Mouse (Mus musculus) myocyte (in vitro differentiated cells): ENCODE measurements around the gene Kcnq4.

Experiments used
- MYOG ChIP-seq, 3 experiments: IDR thresholded peaks; one replicate each; pipeline ENCODE4 v1.6.1; 2011; ENCODE audit warnings: control low read depth in 2 of 3, low read depth in 2 of 3, mild to moderate bottlenecking in 2 of 3; ENCODE audit not compliant: insufficient read length in 2 of 3, control insufficient read depth in 1 of 3, insufficient read depth in 1 of 3
- TCF3 ChIP-seq: IDR thresholded peaks from one replicate; pipeline ENCODE4 v1.6.1; 2011; ENCODE audit warnings: low read depth, control low read depth; ENCODE audit not compliant: insufficient read length

DNA sequence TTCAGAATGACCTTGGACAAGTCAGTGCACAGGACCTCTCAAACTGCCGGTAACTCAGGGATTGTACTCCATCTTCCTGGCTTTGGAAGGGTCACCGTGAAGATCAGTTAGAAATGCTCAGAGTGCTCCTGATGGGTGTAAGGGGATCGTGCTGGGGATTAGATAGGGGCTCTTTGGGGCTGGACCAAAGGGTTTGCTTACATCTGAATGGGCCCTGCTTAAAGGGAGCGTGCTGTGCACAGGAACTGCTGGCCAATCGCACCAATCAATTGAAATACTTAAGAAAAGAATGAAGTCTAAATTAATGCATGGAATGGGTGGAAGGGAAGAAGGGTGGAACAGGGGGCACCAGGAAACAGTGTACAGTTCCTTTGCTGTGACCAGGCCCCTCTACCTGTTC is 7.4 kb upstream of the Kcnq4 start:
- TF ChIP-seq MYOG (IDR thresholded peaks at IDR 0.05; ENCODE audit: control insufficient read depth in 1 of 3, insufficient read depth in 1 of 3, insufficient read length in 2 of 3, low read depth in 2 of 3) (no peak), TCF3 (no peak)
